Mouse (Mus musculus) small intestine, adult 2 months (tissue): Measurements from ENCODE around the gene Nadk.

Experiments used
- CTCF ChIP-seq: fragments of 200-500 bp; IDR thresholded peaks from 2 replicates; pipeline ENCODE4 v1.5.1; 2012; ENCODE audit warnings: low read depth, mild to moderate bottlenecking, control low read depth, inconsistent platforms, low read length, moderate library complexity, mixed read lengths; ENCODE audit not compliant: insufficient replicate concordance, insufficient read length; ENCODE audit errors: extremely low read depth
- POLR2A ChIP-seq: fragments of 200-500 bp; IDR thresholded peaks from 2 replicates; pipeline ENCODE4 v1.6.1; 2012; ENCODE audit warnings: low read depth, mild to moderate bottlenecking, control low read depth, inconsistent platforms, low read length, moderate library complexity

DNA sequence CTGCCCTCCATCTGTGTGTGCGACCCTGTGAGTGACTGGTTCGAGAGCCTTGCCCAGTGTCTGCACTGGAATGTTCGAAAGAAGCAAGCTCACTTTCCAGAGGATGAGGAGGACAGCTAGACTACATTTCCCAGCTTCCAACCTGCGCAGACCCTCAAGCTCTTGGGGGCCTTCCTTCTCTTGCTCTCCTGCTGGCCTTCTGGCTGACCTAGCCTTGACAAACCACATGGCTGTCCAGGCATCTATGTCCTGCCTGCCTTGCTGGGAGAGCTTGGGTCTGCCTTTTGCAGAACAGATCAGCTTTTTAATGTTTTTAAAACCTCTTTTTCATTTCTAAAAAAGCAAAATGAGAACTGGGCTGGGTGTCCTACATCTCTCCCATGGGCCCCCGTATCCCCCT lies 27.2 kb downstream of the Nadk start:
- TF ChIP-seq CTCF: no peak
- no peak for TF ChIP-seq POLR2A
